Mouse (Mus musculus) left cerebral cortex, adult 2 months (tissue): ENCODE data around the gene Zfp933. TPM values are rescaled to one million over a fixed set of nuclear protein-coding genes. Genes with fewer than 3 reads are reported as not detected.

Source experiments
- total RNA-seq, 2 experiments: library from RNA; stranded (reverse); gene quantifications; 2 replicates each; pipeline ENCODE4 v1.2.3; 2021

Zfp933 gene
- total RNA-seq, 2 experiments from 2014 or later = 18.2 to 21.5 TPM

Other genes starting within 250 kb of the Zfp933 start
- gene Zfp979, start 205.9 kb downstream of the Zfp933 start, total RNA-seq = under 1 TPM; 0.27 to 0.30 TPM
- gene Zfp534, start 145.8 kb downstream of the Zfp933 start, total RNA-seq = not detected
- gene Zfp984, start 38.6 kb downstream of the Zfp933 start, total RNA-seq = 1 to 10 TPM; 1.6 to 2.1 TPM
- gene Miip, start 20.4 kb upstream of the Zfp933 start, total RNA-seq = 10 to 100 TPM; 18.6 to 20.3 TPM
- gene Fv1, start 20.6 kb upstream of the Zfp933 start, total RNA-seq = 10 to 100 TPM in 1 of 2 experiments, 1 to 10 TPM in 1; 9.9 to 11.8 TPM
- 100 to 1,000 TPM; 181 to 199 TPM for gene Mfn2, start 56.3 kb upstream of the Zfp933 start, total RNA-seq
- 10 to 100 TPM; 14.2 to 14.4 TPM for gene Plod1, start 88.4 kb upstream of the Zfp933 start, total RNA-seq
- gene 2510039O18Rik, start 92.5 kb upstream of the Zfp933 start, total RNA-seq = 10 to 100 TPM; 28.9 to 31.2 TPM
- not detected for gene Nppb, start 137.4 kb upstream of the Zfp933 start, total RNA-seq
- not detected for gene Nppa, start 152.4 kb upstream of the Zfp933 start, total RNA-seq
- 10 to 100 TPM; 81.4 to 84.4 TPM for gene Clcn6, start 190.5 kb upstream of the Zfp933 start, total RNA-seq
- 10 to 100 TPM; 30.7 to 32.0 TPM for gene Mthfr, start 190.7 kb upstream of the Zfp933 start, total RNA-seq
- gene Agtrap, start 239.7 kb upstream of the Zfp933 start, total RNA-seq = 10 to 100 TPM in 1 of 2 experiments, 1 to 10 TPM in 1; 6.6 to 10.2 TPM